Mouse (Mus musculus) liver, embryonic 12.5 days (tissue): ENCODE measurements around the gene Nr1d1. TPM values are rescaled to one million over a fixed set of nuclear protein-coding genes. Genes with fewer than 3 reads are reported as not detected.

Source experiments
- ATAC-seq: fragments of 200-750 bp; cut with Nextera tagmentation; 2 replicates; pipeline ENCODE4 v1.8.0; 2017; ENCODE audit warnings: moderate number of reproducible peaks, mild to moderate bottlenecking, moderate library complexity
- H3K27ac ChIP-seq: fragments of 300-500 bp; sonication (generic); 2 replicates; pipeline ENCODE4 v1.5.1; 2016; ENCODE audit warnings: mild to moderate bottlenecking
- H3K27me3 ChIP-seq: fragments of 300-500 bp; sonication (generic); replicated peaks from 2 replicates; pipeline ENCODE4 v1.6.1; 2016; ENCODE audit warnings: mild to moderate bottlenecking, moderate library complexity
- H3K36me3 ChIP-seq: fragments of 300-500 bp; sonication (generic); 2 replicates; pipeline ENCODE4 v1.6.1; 2016; ENCODE audit warnings: mild to moderate bottlenecking, moderate library complexity
- H3K4me1 ChIP-seq: fragments of 300-500 bp; sonication (generic); 2 replicates; pipeline ENCODE4 v1.6.1; 2016
- H3K4me2 ChIP-seq: fragments of 300-500 bp; sonication (generic); 2 replicates; pipeline ENCODE4 v1.6.1; 2016; ENCODE audit warnings: mild to moderate bottlenecking, moderate library complexity
- H3K4me3 ChIP-seq: fragments of 300-500 bp; sonication (generic); 2 replicates; pipeline ENCODE4 v1.5.1; 2016; ENCODE audit warnings: mild to moderate bottlenecking, moderate library complexity
- H3K9ac ChIP-seq: fragments of 300-500 bp; sonication (generic); 2 replicates; pipeline ENCODE4 v1.6.1; 2016; ENCODE audit warnings: mild to moderate bottlenecking, moderate library complexity
- H3K9me3 ChIP-seq: fragments of 300-500 bp; sonication (generic); replicated peaks from 2 replicates; pipeline ENCODE4 v1.6.1; 2016; ENCODE audit warnings: mild to moderate bottlenecking, moderate library complexity
- WGBS: fragments of 180-500 bp; shearing (Covaris S2); methylation state at CpG from one replicate; pipeline ENCODE4 v1.1.7; 2016; ENCODE audit not compliant: insufficient replicate concordance; 5-methylcytosine and 5-hydroxymethylcytosine counted together
- polyA plus RNA-seq: library from polyadenylated mRNA; unstranded; fragments of >200 nt; fragmentation: Nextera tagmentation; extraction: Ambion mirVana; gene quantifications from 2 replicates; pipeline ENCODE4 v1.2.1, GENCODE M21; 2016

The Nr1d1 gene
- polyA plus RNA-seq = 1.3 and 1.4 TPM in 2 replicates

- Histone ChIP-seq H3K27me3 (no peaks in the 10 kb centered on the region), H3K4me3 (peak within 1 kb of the TSS; percentile 45), H3K9ac (peak within 1 kb of the TSS; percentile 59), H3K27ac (peak within 1 kb of the TSS; percentile 78), H3K9me3 (no peaks in the 10 kb centered on the region), H3K4me2 (peak within 1 kb of the TSS; percentile 84), H3K36me3 (peaks cover 19% of the 10 kb centered on the region), H3K4me1 (peaks cover 81% of the 10 kb centered on the region)
- 1% methylated on average over 22 of the region's 22 CpGs for WGBS
- no peak for ATAC-seq
These were observed at the start of gene Nr1d1 for GRCm38 (mm10) chr11:98774582-98775347. Gene Nr1d1 (minus strand): TSS chr11:98775333.

- no peak overlapping the region for H3K9ac ChIP-seq
- no peaks in the 10 kb centered on the region for H3K27me3 ChIP-seq
- peaks cover 100% of the 10 kb centered on the region for H3K36me3 ChIP-seq
These were observed 45.8 kb upstream of the Nr1d1 start for GRCm38 (mm10) chr11:98820968-98821367.

GRCm38 (mm10) chr11:98816706-98817239 is 41.6 kb upstream of the Nr1d1 start:
- H3K4me1 ChIP-seq = peaks cover 20% of the 10 kb centered on the region
- peaks cover 99% of the 10 kb centered on the region for H3K36me3 ChIP-seq
- H3K9ac ChIP-seq = no peak overlapping the region
- 55% methylated on average over 1 of the region's 1 CpGs for WGBS
- no peaks in the 10 kb centered on the region for H3K9me3 ChIP-seq
- no peak overlapping the region for H3K27ac ChIP-seq
- no peak overlapping the region for H3K4me3 ChIP-seq
- no peak overlapping the region for H3K4me2 ChIP-seq
- ATAC-seq = no peak
- no peaks in the 10 kb centered on the region for H3K27me3 ChIP-seq

More at GRCm38 (mm10) chr11:98820968-98821367, 45.8 kb upstream of the Nr1d1 start:
- no peaks in the 10 kb centered on the region for H3K9me3 ChIP-seq
- no peak overlapping the region for H3K4me3 ChIP-seq
- no peak for ATAC-seq
- no peak overlapping the region for H3K4me2 ChIP-seq
- H3K4me1 ChIP-seq = peaks cover 25% of the 10 kb centered on the region
- WGBS = 43% methylated on average over 5 of the region's 5 CpGs
- H3K27ac ChIP-seq = no peak overlapping the region

- 60% methylated on average over 7 of the region's 7 CpGs for WGBS
- H3K27ac ChIP-seq = peak overlapping the region; percentile 97
- no peak for ATAC-seq
These were observed 35.6 kb upstream of the Nr1d1 start for GRCm38 (mm10) chr11:98810686-98811085.

GRCm38 (mm10) chr11:98809457-98810290 is 34.5 kb upstream of the Nr1d1 start:
- peak; percentile 99 for ATAC-seq
- peak overlapping the region; percentile 94 for H3K9ac ChIP-seq
- H3K4me3 ChIP-seq = peak overlapping the region; percentile 88
- H3K4me2 ChIP-seq = peak overlapping the region; percentile 74
- peaks cover 43% of the 10 kb centered on the region for H3K4me1 ChIP-seq
- peak overlapping the region; percentile 97 for H3K27ac ChIP-seq
- no peaks in the 10 kb centered on the region for H3K9me3 ChIP-seq
- H3K27me3 ChIP-seq = no peaks in the 10 kb centered on the region
- WGBS = 1% methylated on average over 81 of the region's 84 CpGs
- peaks cover 73% of the 10 kb centered on the region for H3K36me3 ChIP-seq

More at GRCm38 (mm10) chr11:98810686-98811085, 35.6 kb upstream of the Nr1d1 start:
- H3K9me3 ChIP-seq = no peaks in the 10 kb centered on the region
- H3K4me2 ChIP-seq = peak overlapping the region; percentile 74
- peak overlapping the region; percentile 94 for H3K9ac ChIP-seq
- H3K27me3 ChIP-seq = no peaks in the 10 kb centered on the region
- H3K4me1 ChIP-seq = peaks cover 39% of the 10 kb centered on the region
- peak overlapping the region; percentile 88 for H3K4me3 ChIP-seq
- H3K36me3 ChIP-seq = peaks cover 73% of the 10 kb centered on the region

GRCm38 (mm10) chr11:98808417-98808816 is 33.3 kb upstream of the Nr1d1 start:
- Histone ChIP-seq H3K36me3 (peaks cover 73% of the 10 kb centered on the region), H3K4me2 (peak overlapping the region; percentile 74), H3K9ac (peak overlapping the region; percentile 94; the same call in 1 of the 2 replicates), H3K4me3 (peak overlapping the region; percentile 88), H3K4me1 (peaks cover 43% of the 10 kb centered on the region), H3K9me3 (no peaks in the 10 kb centered on the region), H3K27ac (peak overlapping the region; percentile 97), H3K27me3 (no peaks in the 10 kb centered on the region)
- WGBS = 77% methylated on average over 2 of the region's 2 CpGs
- no peak for ATAC-seq

GRCm38 (mm10) chr11:98804605-98805004 is 29.5 kb upstream of the Nr1d1 start, which contains the start of gene Casc3:
Gene Casc3 (plus strand): TSS chr11:98804905.
- Histone ChIP-seq H3K9me3 (no peaks in the 10 kb centered on the region), H3K4me2 (no peak within 1 kb of the TSS), H3K36me3 (peaks cover 86% of the 10 kb centered on the region), H3K4me1 (peaks cover 23% of the 10 kb centered on the region), H3K27me3 (no peaks in the 10 kb centered on the region), H3K9ac (no peak within 1 kb of the TSS), H3K4me3 (no peak within 1 kb of the TSS), H3K27ac (no peak within 1 kb of the TSS)
- 89% methylated on average over 5 of the region's 5 CpGs for WGBS
- no peak for ATAC-seq

- H3K4me1 ChIP-seq = peaks cover 42% of the 10 kb centered on the region
- H3K27me3 ChIP-seq = no peaks in the 10 kb centered on the region
- peak overlapping the region; percentile 98; the same call in 1 of the 2 replicates for H3K27ac ChIP-seq
- H3K4me3 ChIP-seq = peak overlapping the region; percentile 91
- peaks cover 56% of the 10 kb centered on the region for H3K36me3 ChIP-seq
- no peak for ATAC-seq
- H3K4me2 ChIP-seq = peak overlapping the region; percentile 96
- H3K9ac ChIP-seq = peak overlapping the region; percentile 99; the same call in 1 of the 2 replicates
- 59% methylated on average over 4 of the region's 4 CpGs for WGBS
- H3K9me3 ChIP-seq = no peaks in the 10 kb centered on the region
These were observed 22.8 kb upstream of the Nr1d1 start for GRCm38 (mm10) chr11:98797909-98798308.

- Histone ChIP-seq H3K27me3 (no peaks in the 10 kb centered on the region), H3K4me1 (peaks cover 45% of the 10 kb centered on the region), H3K4me3 (peak overlapping the region; percentile 91), H3K36me3 (peaks cover 50% of the 10 kb centered on the region), H3K4me2 (peak overlapping the region; percentile 96), H3K9ac (peak overlapping the region; percentile 99), H3K27ac (peak overlapping the region; percentile 98), H3K9me3 (no peaks in the 10 kb centered on the region)
- 15% methylated on average over 5 of the region's 5 CpGs for WGBS
- no peak for ATAC-seq
These were observed 22.2 kb upstream of the Nr1d1 start for GRCm38 (mm10) chr11:98797306-98797705.

GRCm38 (mm10) chr11:98796515-98797216 is 21.5 kb upstream of the Nr1d1 start:
- peaks cover 43% of the 10 kb centered on the region for H3K36me3 ChIP-seq
- peak; percentile 3; the same call in 1 of the 2 replicates for ATAC-seq

More at GRCm38 (mm10) chr11:98796515-98797216, 21.5 kb upstream of the Nr1d1 start:
- 5% methylated on average over 23 of the region's 23 CpGs for WGBS
- no peaks in the 10 kb centered on the region for H3K27me3 ChIP-seq
- peak overlapping the region; percentile 96 for H3K4me2 ChIP-seq
- peak overlapping the region; percentile 98 for H3K27ac ChIP-seq
- peak overlapping the region; percentile 99 for H3K9ac ChIP-seq
- no peaks in the 10 kb centered on the region for H3K9me3 ChIP-seq
- H3K4me1 ChIP-seq = peaks cover 52% of the 10 kb centered on the region
- peak overlapping the region; percentile 91 for H3K4me3 ChIP-seq
